Mouse (Mus musculus): Measurements from ENCODE around the gene Ddx41.

The Ddx41 gene

GRCm38 (mm10) chr13:55506697-55507096, 29.8 kb downstream of the Ddx41 start:
- DNase-seq: peak; percentile 36 to 49

- DNase-seq: no peak
Measured at GRCm38 (mm10) chr13:55505810-55506209, 30.6 kb downstream of the Ddx41 start.

- no peak for DNase-seq
Measured at GRCm38 (mm10) chr13:55504390-55504789, 32.1 kb downstream of the Ddx41 start.

- no peak for DNase-seq
Measured at GRCm38 (mm10) chr13:55502405-55502804, 34.1 kb downstream of the Ddx41 start.

GRCm38 (mm10) chr13:55500575-55500974, 35.9 kb downstream of the Ddx41 start:
- no peak for DNase-seq

GRCm38 (mm10) chr13:55498906-55499305, 37.6 kb downstream of the Ddx41 start:
- no peak for DNase-seq

- no peak for DNase-seq
Measured at GRCm38 (mm10) chr13:55496661-55497060, 39.8 kb downstream of the Ddx41 start.

GRCm38 (mm10) chr13:55495702-55496101, 40.8 kb downstream of the Ddx41 start:
- no peak for DNase-seq

- peak; percentile 78 to 80 for DNase-seq
Measured at GRCm38 (mm10) chr13:55494883-55495621, 41.4 kb downstream of the Ddx41 start.

- no peak for DNase-seq
Measured at GRCm38 (mm10) chr13:55494257-55494656, 42.2 kb downstream of the Ddx41 start.

- no peak for DNase-seq
Measured at GRCm38 (mm10) chr13:55487578-55488498, 48.6 kb downstream of the Ddx41 start, which contains the start of gene Dbn1. Dbn1 (minus strand) TSS chr13:55488111.

GRCm38 (mm10) chr13:55486916-55487577, 49.4 kb downstream of the Ddx41 start:
- DNase-seq: no peak

- no peak for DNase-seq
Measured at GRCm38 (mm10) chr13:55486029-55486794, 50.2 kb downstream of the Ddx41 start.

GRCm38 (mm10) chr13:55484520-55485088, 51.9 kb downstream of the Ddx41 start:
- DNase-seq: no peak

- no peak for DNase-seq
Measured at GRCm38 (mm10) chr13:55483593-55483992, 52.9 kb downstream of the Ddx41 start.

GRCm38 (mm10) chr13:55483071-55483470, 53.4 kb downstream of the Ddx41 start:
- no peak for DNase-seq

GRCm38 (mm10) chr13:55482542-55482941, 53.9 kb downstream of the Ddx41 start:
- no peak for DNase-seq
